Mouse (Mus musculus) heart, adult 9 months (tissue): ENCODE measurements around the gene Mest.
A peak's percentile ranks its signal among the peaks of the same experiment; 100 is the strongest.

Experiments
- DNase-seq, 2 experiments: peaks; one replicate each; pipeline ENCODE4 v3.0.0; 2022; ENCODE audit warnings: low spot score in 2 of 2

The Mest gene

DNA sequence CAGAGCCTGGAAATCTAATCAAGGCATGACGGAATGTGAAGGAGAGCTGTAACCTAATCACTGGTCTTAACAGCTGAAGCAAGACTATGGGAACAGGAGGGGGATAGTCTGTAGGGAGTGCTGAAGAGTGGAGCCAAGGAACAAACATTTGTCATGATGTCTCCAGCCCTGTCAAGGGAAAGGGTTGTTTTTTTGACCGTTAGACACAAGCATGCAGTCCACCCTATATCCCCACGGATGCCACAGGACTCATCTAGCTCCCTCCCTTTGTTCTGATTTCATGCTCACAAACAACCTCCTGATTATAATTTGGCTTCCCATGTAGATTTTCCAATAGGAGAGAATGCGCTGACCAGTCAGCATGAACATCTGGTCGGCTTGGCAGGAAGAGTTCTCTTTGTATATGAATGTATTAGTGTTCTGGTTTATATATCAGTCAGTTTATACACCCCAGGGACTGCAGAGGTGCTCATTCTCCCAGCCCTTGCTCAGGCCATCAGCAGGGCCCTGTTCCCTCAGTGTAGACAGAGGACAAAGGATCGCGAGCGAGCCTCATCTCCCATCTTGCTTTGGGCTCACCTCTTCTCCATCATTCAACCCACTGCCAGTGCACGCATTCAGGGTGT is 19.3 kb upstream of the Mest start:
- DNase-seq = no peak

DNA sequence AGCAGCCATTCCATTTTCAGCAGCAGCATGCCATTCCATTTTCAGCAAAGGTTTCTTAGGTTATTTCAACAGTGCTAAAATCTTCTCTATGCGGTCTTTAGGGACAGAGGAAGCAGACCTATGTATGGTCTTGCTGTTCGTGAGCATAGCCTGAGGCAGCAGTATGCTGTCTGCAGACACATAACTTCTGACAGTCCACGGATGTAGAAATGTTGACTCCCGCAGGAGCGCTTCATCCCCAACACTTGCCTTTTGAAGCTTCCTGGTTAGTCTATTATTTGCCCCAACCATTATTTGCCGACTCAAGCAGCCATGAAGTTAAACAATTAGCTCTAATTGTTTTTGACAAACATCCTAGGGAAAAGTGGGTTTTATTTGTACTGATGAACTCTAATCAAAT is 14.2 kb upstream of the Mest start:
- no peak for DNase-seq

DNA sequence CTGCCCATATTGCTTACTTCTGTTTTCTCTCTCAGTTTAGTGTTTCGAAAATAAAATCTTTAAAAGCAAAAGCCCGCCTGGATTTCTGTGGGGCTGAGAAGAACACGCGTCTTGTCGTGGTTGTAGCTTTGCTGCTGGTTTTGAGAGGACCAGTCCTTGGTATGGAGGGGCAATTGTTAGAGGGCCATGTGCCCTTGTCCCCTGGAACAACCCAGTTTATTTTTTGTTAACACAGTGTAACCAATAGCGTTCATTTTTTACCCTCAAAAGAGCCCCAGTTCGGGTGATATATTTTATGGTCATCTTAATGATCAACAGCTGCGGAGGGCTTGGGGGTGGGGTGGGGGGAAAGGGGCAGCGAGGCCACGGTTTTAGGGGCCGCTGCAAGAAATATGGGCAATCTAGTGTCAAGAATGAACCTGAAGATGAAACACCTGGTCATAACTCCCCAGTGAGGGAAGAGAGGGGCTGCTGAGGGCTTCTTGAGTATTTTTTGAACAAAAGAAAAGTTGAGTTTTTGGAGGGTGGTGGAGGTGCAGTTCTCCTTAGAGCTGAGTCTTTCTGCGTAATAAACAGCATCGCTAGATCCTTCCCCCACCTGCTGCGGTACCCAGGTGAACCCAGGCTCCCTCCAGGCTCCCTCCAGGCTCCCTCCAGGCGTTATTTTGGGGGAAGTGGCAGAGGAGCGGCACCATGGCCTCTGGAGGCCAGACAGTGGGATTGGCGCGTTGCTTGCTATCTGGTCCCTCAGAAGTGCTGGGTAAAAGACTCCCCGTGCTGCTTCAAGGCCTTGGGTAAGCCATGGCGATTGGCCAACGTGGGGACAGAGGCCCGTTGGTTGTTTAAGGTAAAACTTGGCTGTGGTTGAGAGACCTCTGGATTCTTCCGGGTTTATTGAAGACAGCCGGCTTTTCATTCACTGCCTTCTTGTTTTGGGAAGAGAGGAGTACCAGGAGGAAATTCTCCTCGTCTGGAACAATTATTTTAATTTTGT is 12.7 kb upstream of the Mest start:
- no peak for DNase-seq

DNA sequence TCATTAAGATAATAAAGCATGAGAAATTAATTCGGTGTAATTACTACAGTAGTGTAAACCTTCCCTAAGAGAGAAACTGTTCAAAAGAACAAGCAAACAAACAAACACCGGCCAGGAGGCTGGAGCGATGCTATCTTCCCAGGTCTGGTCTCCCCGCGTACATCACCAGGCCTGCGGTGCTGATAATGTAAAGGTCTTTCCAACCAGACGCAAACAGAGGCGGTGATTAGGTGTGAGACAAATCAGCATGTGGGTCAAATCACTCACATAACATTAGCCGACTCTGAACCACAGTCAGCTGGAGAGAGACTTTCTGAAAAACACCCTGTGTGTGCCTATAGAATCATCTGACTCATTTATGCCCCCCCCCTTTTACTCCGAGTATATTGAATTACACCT is 12.0 kb upstream of the Mest start:
- DNase-seq = no peak

DNA sequence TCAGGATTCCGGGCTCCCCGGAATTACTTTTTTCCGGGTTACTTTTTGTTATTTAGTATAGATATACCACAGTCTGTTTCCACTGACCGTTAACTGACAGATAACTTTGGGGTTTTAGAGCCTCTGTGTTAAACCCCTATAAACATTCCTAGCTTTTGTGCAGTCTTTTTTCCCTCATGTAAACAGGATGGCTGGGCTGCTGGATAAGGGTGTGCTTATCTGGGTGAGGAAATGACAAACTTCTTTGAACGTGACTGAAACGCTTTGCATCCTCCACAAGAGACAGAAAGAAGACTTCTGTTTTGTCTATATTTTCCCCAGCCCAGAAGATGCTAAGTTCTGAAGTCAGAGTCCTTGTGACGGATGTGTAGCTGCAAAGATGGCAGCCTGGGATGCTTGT is 10.9 kb upstream of the Mest start:
- DNase-seq = no peak

DNA sequence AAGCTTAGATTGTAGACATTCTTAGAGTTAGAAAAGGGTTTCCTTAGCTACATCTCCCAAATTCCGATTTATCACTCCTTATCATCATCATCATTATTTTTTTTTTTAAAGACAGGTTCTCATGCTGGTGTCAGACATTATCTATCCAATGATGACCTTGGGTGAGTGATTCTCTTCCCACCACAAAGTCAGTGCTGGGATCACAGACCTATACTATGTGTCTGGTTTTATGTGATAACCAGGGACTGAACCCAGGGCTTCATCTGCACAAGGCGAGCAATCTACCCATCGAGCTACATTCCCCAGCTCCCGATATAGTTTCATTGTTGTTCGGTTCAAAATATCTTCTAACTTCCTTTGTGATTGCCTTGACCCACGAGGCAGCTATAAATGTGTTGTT is 9.9 kb upstream of the Mest start:
- DNase-seq = no peak

DNA sequence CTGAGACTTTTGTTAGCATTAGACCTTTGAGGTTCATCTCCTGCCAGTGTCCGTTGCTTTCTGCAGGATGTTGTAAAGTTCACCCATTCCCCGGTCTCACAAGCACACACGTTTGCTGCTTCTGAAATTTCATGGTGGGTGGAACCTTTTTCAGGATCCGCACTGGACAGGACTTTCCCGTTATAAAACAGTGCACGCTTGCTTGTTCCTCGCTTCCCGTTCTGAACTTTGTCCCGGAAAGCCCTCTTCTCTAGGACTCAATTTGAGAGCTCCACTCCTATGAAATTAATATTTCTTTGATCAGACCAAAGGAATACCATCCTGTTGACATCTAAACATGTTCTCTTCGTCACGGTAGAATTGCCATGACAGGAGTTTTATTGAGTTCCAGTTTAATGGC is 9.5 kb upstream of the Mest start:
- DNase-seq = no peak

DNA sequence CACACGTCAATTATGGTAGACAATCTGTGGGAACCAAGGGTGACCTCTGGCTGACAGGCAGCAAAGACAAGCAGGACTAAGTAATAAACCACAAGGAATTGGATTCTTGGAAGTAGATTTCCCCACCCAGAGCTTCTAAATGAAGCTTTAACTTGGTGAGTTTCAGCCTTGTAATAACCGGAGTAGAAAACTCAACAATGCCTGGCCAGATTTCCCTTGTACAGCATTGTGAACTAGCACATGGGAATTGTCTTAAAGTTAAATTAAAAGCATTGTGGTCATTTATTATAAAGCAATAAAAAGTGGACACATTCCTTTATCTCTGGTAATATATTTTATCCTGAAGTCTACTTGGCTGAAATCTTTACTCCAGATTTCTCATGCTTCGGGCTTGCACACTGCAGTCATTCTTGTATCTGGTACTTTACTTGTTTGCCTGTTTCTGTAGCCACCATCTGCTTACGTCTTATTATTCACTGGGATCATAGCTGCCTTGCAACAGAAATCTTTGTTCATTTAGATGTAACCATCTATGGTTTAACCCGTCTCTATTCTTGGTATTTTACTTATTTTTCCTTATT is 8.4 kb upstream of the Mest start:
- DNase-seq = no peak

DNA sequence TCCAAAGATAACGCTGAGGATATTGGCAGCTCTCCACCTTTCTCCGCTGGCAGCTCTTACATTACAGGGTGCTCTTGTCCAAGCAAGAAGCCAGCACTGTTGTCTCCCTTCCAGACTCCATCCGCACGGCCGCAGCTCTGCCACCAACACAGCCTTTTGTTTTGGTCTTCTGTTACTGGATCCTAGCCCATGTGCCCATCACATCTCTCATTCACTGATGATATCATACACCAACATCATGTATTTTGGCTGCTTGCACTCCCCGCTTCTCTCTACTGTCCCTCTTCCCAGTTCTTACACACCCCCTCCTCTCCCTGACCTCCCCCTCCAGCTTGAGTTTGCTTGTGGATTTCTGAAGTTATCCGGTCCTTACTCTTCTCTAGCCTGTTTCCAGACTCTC is 6.6 kb upstream of the Mest start:
- no peak for DNase-seq

DNA sequence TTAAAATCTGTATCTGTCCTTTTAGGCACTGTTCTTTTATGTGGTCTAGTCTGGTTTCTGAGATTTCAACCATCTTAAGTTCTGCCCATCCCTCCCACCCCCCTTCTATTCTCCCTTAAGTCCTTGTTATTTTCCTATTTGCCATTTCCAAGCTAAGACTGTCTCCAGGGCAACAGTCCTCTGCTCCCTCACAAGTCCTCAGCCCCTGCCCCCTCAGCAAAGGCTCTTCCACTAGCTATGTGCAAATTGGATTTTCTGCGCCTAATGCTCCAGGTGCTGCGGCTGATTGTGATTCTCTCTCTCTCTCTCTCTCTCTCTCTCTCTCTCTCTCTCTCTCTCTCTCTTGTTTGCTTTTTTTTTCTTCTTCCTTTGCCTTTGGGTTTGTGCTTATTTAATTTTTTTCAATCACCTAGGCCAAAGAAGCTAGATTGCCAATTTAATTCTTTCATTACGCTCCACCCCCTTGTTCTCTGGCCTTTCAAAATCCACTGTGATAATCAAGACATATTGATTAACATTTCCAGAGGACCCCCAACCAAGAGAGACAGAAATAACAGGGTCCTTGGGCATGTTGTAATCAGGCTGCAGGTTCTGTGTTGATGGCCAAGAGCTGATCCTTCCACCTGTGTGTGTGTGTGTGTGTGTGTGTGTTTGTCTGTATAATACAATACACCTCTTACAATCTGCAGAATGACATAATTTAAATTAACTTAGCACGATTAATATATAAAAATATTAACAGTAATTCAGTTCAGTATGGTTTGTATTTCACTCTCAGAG is 772 bp upstream of the Mest start:
- no peak for DNase-seq

DNA sequence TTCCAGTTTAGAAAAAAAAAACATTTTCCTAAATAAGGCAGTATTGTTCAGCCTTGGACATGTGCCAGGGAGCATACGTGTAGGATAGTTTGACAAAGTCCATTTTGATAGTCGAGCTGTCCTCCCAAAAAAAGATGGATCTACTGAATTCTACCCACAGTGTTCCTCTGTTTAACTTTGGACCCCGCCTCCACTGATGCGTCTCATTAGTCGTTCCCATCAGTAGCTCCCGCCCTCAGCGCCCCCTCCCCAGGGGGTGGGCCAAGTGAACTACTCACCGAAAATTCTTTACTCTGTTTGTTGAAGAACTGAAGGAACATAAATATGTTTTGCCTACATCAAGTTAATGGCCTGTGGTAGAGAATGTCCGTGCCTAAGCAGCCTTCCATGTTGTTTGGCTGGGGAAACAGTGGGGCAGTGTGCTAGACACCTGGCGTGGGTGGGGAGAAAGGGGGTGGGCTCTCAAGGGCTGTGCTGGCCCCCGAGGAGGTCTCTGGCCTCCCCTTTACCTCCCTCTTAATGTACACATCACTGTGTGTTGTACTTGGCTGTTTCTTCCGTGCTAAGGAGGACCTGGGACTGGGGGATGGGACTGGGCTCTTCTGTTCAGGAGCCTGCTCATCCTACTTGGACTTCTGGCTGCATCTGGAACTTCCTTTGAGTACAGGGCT is 7.1 kb downstream of the Mest start:
- no peak for DNase-seq

DNA sequence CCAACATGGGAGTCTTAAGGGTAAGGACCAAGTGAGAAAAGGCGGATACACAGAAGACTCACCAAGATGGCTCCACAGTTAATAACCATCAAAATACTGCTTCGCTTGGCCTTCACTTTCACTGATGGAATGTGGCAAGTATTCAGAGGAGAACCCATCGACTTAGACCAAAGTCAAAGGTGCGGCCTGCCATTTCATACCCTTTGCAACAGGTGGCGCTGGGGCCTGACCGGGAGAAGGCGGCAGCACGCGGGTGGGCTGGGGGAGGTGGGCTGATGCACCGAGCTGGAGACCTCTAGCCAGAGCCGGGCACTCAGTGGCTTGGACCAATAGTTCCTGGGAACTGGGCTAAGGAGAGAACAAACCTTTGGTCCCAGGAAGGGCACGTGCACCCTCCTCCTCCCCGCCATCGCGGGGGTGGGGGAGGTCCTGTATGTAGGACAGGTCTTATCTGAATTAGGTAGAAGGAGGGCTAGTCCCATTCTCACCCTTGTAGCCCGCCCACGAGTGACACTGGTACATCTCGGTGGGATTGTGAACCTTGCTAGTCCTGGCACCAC is 9.3 kb downstream of the Mest start:
- no peak for DNase-seq

DNA sequence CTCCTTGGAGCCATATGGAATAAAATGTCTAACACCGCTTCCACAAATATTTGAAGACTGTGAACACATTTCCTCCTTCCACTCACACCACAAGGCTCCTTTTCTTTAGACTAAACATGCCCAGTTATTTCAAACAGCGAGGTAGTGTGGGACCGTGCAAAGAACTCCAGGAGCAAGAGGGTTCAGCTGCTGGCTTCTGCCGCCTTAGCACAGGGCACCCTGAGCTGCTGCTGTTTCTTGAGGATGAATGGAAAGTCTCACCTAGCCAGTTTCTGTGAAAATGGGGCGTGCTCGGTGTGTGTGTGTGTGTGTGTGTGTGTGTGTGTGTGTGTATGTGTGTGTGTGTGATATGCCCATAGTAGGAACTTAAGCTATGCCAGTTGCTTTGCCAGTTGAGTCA is 11.1 kb downstream of the Mest start:
- DNase-seq = no peak

DNA sequence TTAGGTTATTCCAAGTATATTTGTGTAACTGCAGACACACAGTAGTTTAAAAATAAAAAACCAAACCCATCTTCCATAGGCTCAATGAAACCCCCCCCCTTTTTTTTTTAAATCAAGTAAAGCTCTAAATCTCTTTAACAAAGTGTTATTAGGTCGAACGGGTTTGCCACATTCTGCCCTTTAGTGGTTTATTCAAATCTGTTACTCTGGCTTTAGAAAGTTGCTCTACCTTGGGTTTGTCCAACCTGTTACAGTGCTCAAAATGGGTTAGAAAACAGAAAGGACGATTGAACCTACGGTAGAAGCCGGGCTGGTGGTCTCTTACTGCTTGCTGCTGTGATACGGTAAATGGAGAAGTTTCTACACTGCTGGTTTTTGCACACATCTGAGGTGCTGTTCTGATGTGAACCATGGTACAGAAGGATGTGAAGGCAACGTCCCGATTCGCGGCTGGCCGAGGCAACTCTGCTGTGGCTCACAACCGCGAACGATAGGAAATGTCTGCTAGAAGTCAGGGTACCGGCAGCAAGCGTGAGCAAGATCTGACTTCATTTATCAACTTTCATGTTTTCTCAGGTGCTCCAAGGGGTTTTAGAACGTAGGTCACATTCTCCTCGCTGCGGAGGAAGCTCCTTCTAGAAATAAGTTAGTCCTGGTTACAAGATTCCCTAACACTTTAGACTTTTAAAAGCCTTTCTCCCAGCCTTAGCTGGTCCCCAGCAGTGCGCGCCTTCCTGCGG is 11.8 kb downstream of the Mest start:
- no peak for DNase-seq

DNA sequence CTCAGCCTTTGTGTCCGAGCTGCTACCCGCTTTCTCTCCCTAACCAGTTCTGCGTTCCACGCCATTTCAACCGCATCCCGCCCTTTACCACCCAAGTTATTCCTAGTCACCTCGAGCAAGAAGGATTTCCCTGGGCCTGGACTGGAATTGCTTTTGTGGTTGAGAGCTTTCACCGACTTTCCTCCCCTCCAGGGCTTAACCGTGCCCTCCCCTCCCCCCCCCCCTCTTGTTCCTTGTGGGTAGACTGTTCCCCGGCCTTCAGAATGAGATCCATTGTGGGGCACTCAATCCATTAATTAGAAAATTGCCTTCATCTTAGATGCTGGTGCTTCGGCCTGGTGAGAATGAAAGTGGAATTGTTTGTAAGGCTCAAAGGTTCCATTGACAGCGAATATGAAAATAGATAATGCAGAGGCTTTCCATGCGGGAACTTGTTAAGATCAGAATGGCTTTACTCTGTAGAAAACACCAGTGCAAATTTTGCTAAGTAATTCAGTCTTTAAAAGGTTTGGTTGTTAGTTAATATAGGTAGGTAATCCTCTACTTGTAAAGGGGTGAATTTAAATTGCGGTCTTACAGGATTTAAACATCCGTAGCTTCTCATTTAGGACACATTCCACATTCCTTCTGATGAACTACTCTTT is 12.5 kb downstream of the Mest start:
- no peak for DNase-seq

DNA sequence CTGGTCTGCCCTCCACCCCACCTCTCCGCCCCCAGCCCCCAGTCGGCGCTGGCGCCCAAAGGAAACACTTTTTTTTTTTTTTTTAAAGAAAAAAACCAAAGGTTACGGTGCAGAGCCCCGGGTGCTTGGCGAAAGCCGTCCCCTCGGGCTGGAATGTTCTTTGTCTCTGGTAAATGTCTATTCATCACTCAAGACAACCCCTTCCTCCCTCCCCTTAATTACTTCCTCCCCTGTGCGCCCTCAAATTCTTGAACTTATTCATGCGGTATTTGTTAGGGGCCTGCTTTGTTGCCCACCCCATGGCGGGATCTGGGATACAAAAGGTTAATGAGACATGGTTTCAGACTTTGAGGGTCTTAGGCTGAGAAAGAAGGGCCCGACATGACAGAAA is 13.0 kb downstream of the Mest start:
- DNase-seq = no peak

DNA sequence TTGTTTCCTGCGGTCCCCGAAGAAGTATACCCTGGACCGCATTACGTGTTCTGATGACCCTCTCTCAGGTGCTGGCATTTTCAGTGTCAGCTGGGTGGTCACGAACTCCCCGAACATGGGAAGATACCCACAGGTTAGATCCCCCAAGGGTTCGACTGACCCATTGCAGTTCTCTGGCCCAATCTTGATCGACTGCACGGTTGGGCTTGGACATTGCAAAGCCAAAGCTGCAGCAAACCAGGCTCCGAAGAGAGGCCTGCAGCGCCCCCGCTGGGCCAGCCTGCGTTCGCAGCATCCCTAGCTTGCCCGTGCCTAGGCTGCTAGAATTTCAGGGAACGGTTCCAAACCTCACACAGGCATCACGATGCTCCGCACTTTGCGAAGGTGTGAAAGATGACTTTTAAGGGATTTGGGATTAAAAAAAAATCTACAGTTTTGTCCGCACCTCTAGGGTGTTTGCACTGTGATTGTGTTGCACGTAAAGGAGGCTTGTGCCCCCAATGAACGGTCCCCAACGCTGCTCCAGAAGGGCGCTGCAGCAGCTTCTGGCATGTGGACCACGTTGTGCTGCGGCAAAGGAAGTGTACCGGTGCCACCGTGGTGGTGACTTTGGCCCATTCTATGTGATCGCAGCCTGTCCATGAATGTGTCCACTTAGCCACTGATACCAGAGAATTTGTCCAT is 13.7 kb downstream of the Mest start:
- DNase-seq = peak; percentile 42 to 57

DNA sequence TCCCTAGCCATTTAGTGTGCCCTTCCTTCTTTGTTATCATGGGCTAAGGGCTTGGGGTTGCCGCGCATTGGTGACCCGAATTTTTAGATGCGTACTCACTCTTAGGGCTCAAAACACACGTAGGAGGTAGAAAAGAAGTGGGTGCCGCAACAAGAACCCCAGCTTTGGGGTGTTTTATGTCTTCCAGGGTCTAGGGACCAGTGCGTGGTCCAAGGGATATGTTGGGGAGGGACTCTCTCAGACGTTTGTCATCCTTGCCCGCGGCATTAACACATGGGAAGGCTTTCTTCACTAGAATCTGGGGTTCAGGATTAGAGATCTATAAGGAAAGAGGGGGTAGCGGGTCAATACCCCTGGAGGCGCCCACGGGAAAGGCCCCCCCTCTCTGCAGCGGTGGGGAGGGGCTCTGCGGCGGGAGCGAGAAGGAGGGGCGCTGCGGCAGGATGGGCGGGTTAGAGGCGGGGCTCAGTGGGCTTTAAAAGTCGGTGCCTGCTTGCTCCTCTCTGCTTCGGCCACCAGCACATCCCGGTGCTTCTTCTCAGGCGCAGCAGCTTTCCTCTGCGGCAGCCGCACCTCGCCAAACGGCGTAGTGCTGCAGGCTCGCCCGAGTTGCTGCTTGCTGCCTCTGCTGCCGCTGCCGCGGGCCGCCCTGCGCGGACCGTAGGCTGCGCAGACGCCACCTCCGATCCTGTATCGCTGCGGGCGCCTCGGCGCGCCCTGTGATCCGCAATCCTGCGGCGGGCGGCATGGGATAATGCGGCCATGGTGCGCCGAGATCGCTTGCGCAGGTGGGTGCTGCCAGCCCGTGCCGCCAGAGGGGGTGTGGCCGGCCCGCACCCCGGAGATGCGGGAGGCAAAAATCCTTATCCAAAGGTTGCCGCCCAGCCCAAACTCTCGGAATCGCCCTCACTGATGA is 14.5 kb downstream of the Mest start:
- DNase-seq = peak; percentile 63 to 74
